Mouse (Mus musculus): ENCODE measurements around the gene Prss40. TPM values are rescaled to one million over a fixed set of nuclear protein-coding genes. Genes with fewer than 3 reads are reported as not detected.
A peak's percentile ranks its signal among the peaks of the same experiment; 100 is the strongest.

The Prss40 gene
- polyA plus RNA-seq (2012; ENCODE audit: insufficient read depth, insufficient read length, low replicate concordance, missing spikeins) = not detected in 2 replicates

- Histone ChIP-seq H3K27ac (ENCODE audit: insufficient read depth, low read depth, low read length) (no peak within 1 kb of the TSS), H3K4me1 (ENCODE audit: control insufficient read depth, insufficient read depth, low read length) (no peaks in the 10 kb centered on the region), H3K4me3 (ENCODE audit: insufficient read depth, low read depth, low read length) (no peak within 1 kb of the TSS)
- WGBS = 89% methylated on average over 15 of the region's 15 CpGs
- TF ChIP-seq CTCF (IDR thresholded peaks at IDR 0.05; ENCODE audit: insufficient read depth, low read depth, low read length) = no peak
- TF ChIP-seq POLR2A (IDR thresholded peaks at IDR 0.05; ENCODE audit: insufficient read depth, low read depth, low read length) = no peak
Measured at GRCm38 (mm10) chr1:34560843-34561242, at the start of gene Prss40. Gene Prss40, minus strand, starts transcription at chr1:34560943.

- Histone ChIP-seq H3K27ac (ENCODE audit: insufficient read depth, low read depth, low read length) (no peak overlapping the region), H3K4me3 (ENCODE audit: insufficient read depth, low read depth, low read length) (no peak overlapping the region), H3K4me1 (ENCODE audit: control insufficient read depth, insufficient read depth, low read length) (no peaks in the 10 kb centered on the region)
- WGBS = 18% methylated on average over 8 of the region's 8 CpGs
- TF ChIP-seq CTCF (IDR thresholded peaks at IDR 0.05; ENCODE audit: insufficient read depth, low read depth, low read length) (peak; percentile 96), POLR2A (IDR thresholded peaks at IDR 0.05; ENCODE audit: insufficient read depth, low read depth, low read length) (no peak)
Measured at GRCm38 (mm10) chr1:34602363-34602762, 41.6 kb upstream of the Prss40 start.

GRCm38 (mm10) chr1:34601323-34602047, 40.7 kb upstream of the Prss40 start:
- no peaks in the 10 kb centered on the region for H3K4me1 ChIP-seq (ENCODE audit: control insufficient read depth, insufficient read depth, low read length)
- 73% methylated on average over 3 of the region's 3 CpGs for WGBS
- no peak overlapping the region for H3K4me3 ChIP-seq (ENCODE audit: insufficient read depth, low read depth, low read length)
- H3K27ac ChIP-seq (ENCODE audit: insufficient read depth, low read depth, low read length) = no peak overlapping the region
- TF ChIP-seq POLR2A (IDR thresholded peaks at IDR 0.05; ENCODE audit: insufficient read depth, low read depth, low read length) = no peak
- TF ChIP-seq CTCF (IDR thresholded peaks at IDR 0.05; ENCODE audit: insufficient read depth, low read depth, low read length) = no peak

GRCm38 (mm10) chr1:34600000-34600399, 39.3 kb upstream of the Prss40 start:
- no peak overlapping the region for H3K27ac ChIP-seq (ENCODE audit: insufficient read depth, low read depth, low read length)
- no peaks in the 10 kb centered on the region for H3K4me1 ChIP-seq (ENCODE audit: control insufficient read depth, insufficient read depth, low read length)
- TF ChIP-seq POLR2A (IDR thresholded peaks at IDR 0.05; ENCODE audit: insufficient read depth, low read depth, low read length) (no peak), CTCF (IDR thresholded peaks at IDR 0.05; ENCODE audit: insufficient read depth, low read depth, low read length) (no peak)
- no peak overlapping the region for H3K4me3 ChIP-seq (ENCODE audit: insufficient read depth, low read depth, low read length)
- WGBS = 72% methylated on average over 15 of the region's 15 CpGs

GRCm38 (mm10) chr1:34587298-34588096, 26.8 kb upstream of the Prss40 start:
- WGBS = 87% methylated on average over 22 of the region's 22 CpGs
- no peak overlapping the region for H3K27ac ChIP-seq (ENCODE audit: insufficient read depth, low read depth, low read length)
- TF ChIP-seq CTCF (IDR thresholded peaks at IDR 0.05; ENCODE audit: insufficient read depth, low read depth, low read length) (no peak), POLR2A (IDR thresholded peaks at IDR 0.05; ENCODE audit: insufficient read depth, low read depth, low read length) (no peak)
- H3K4me1 ChIP-seq (ENCODE audit: control insufficient read depth, insufficient read depth, low read length) = peaks cover 4% of the 10 kb centered on the region; the same call in 1 of the 2 replicates
- H3K4me3 ChIP-seq (ENCODE audit: insufficient read depth, low read depth, low read length) = no peak overlapping the region

- Histone ChIP-seq H3K4me3 (ENCODE audit: insufficient read depth, low read depth, low read length) (no peak overlapping the region), H3K4me1 (ENCODE audit: control insufficient read depth, insufficient read depth, low read length) (peaks cover 10% of the 10 kb centered on the region; the same call in 1 of the 2 replicates), H3K27ac (ENCODE audit: insufficient read depth, low read depth, low read length) (no peak overlapping the region)
- no peak for TF ChIP-seq POLR2A (IDR thresholded peaks at IDR 0.05; ENCODE audit: insufficient read depth, low read depth, low read length)
- no peak for TF ChIP-seq CTCF (IDR thresholded peaks at IDR 0.05; ENCODE audit: insufficient read depth, low read depth, low read length)
- 87% methylated on average over 4 of the region's 4 CpGs for WGBS
Measured at GRCm38 (mm10) chr1:34584736-34585135, 24.0 kb upstream of the Prss40 start.

GRCm38 (mm10) chr1:34583821-34584263, 23.1 kb upstream of the Prss40 start:
- Histone ChIP-seq H3K4me3 (ENCODE audit: insufficient read depth, low read depth, low read length) (no peak overlapping the region), H3K27ac (ENCODE audit: insufficient read depth, low read depth, low read length) (no peak overlapping the region), H3K4me1 (ENCODE audit: control insufficient read depth, insufficient read depth, low read length) (peaks cover 10% of the 10 kb centered on the region; the same call in 1 of the 2 replicates)
- TF ChIP-seq POLR2A (IDR thresholded peaks at IDR 0.05; ENCODE audit: insufficient read depth, low read depth, low read length) (no peak), CTCF (IDR thresholded peaks at IDR 0.05; ENCODE audit: insufficient read depth, low read depth, low read length) (no peak)
- 27% methylated on average over 4 of the region's 4 CpGs for WGBS

- no peak for TF ChIP-seq CTCF (IDR thresholded peaks at IDR 0.05; ENCODE audit: insufficient read depth, low read depth, low read length)
- no peak for TF ChIP-seq POLR2A (IDR thresholded peaks at IDR 0.05; ENCODE audit: insufficient read depth, low read depth, low read length)
- 85% methylated on average over 6 of the region's 6 CpGs for WGBS
- Histone ChIP-seq H3K4me3 (ENCODE audit: insufficient read depth, low read depth, low read length) (no peak overlapping the region), H3K27ac (ENCODE audit: insufficient read depth, low read depth, low read length) (no peak overlapping the region), H3K4me1 (ENCODE audit: control insufficient read depth, insufficient read depth, low read length) (peaks cover 13% of the 10 kb centered on the region; the same call in 1 of the 2 replicates)
Measured at GRCm38 (mm10) chr1:34582218-34582617, 21.5 kb upstream of the Prss40 start.

All from olfactory bulb, adult 2 months (tissue).